Mouse (Mus musculus) heart, postnatal 0 days (tissue): Measurements from ENCODE around the gene Fgfr2.

Experiments used
- CTCF ChIP-seq: IDR thresholded peaks from 2 replicates; pipeline ENCODE4 v1.5.1; 2016; ENCODE audit warnings: antibody characterized with exemption, control low read depth, low read depth
- EP300 ChIP-seq: IDR thresholded peaks from 2 replicates; pipeline ENCODE4 v1.6.1; 2016; ENCODE audit warnings: antibody characterized with exemption, low read depth

GRCm38 (mm10) chr7:131557751-131558150 lies 1565.4 kb downstream of the Fgfr2 start:
- TF ChIP-seq CTCF (no peak), EP300 (no peak)
